Mouse (Mus musculus) liver, embryonic 13.5 days (tissue): Measurements from ENCODE around the gene Phykpl. TPM values are rescaled to one million over a fixed set of nuclear protein-coding genes. Genes with fewer than 3 reads are reported as not detected.
A peak's percentile ranks its signal among the peaks of the same experiment; 100 is the strongest.
"Not testable (repeated sequence)": the region's sequence is repeated elsewhere in the genome, so short reads cannot be mapped to it uniquely, and the experiment has no call there.

Experiments used
- ATAC-seq: fragments of 200-750 bp; cut with Nextera tagmentation; 2 replicates; pipeline ENCODE4 v1.8.0; 2017; ENCODE audit warnings: low read depth, mild to moderate bottlenecking, moderate number of reproducible peaks, moderate library complexity
- DNase-seq: peaks from one replicate; pipeline ENCODE4 v3.0.0; 2022
- H3K27ac ChIP-seq: fragments of 300-500 bp; sonication (generic); 2 replicates; pipeline ENCODE4 v1.5.1; 2015; ENCODE audit warnings: moderate library complexity, mild to moderate bottlenecking, inconsistent platforms
- H3K27me3 ChIP-seq: fragments of 300-500 bp; sonication (generic); 2 replicates; pipeline ENCODE4 v1.6.1; 2015; ENCODE audit warnings: mild to moderate bottlenecking, inconsistent platforms
- H3K36me3 ChIP-seq: fragments of 300-500 bp; sonication (generic); 2 replicates; pipeline ENCODE4 v1.6.1; 2015; ENCODE audit warnings: mild to moderate bottlenecking, inconsistent platforms
- H3K4me1 ChIP-seq: fragments of 300-500 bp; sonication (generic); replicated peaks from 2 replicates; pipeline ENCODE4 v1.6.1; 2015; ENCODE audit warnings: inconsistent platforms
- H3K4me2 ChIP-seq: fragments of 300-500 bp; sonication (generic); 2 replicates; pipeline ENCODE4 v1.6.1; 2015; ENCODE audit warnings: inconsistent platforms, mild to moderate bottlenecking, moderate library complexity
- H3K4me3 ChIP-seq: fragments of 300-500 bp; sonication (generic); replicated peaks from 2 replicates; pipeline ENCODE4 v1.5.1; 2015; ENCODE audit warnings: mild to moderate bottlenecking, inconsistent platforms
- H3K9ac ChIP-seq: fragments of 300-500 bp; sonication (generic); 2 replicates; pipeline ENCODE4 v1.6.1; 2015; ENCODE audit warnings: mild to moderate bottlenecking, inconsistent platforms
- H3K9me3 ChIP-seq: fragments of 300-500 bp; sonication (generic); replicated peaks from 2 replicates; pipeline ENCODE4 v1.6.1; 2016; ENCODE audit warnings: inconsistent platforms
- WGBS: fragments of 180-500 bp; shearing (Covaris S2); methylation state at CpG from one replicate; pipeline ENCODE4 v1.1.7; 2015; ENCODE audit not compliant: insufficient replicate concordance; 5-methylcytosine and 5-hydroxymethylcytosine counted together
- polyA plus RNA-seq: library from polyadenylated mRNA; unstranded; fragments of >200 nt; fragmentation: Nextera tagmentation; extraction: Ambion mirVana; gene quantifications from 2 replicates; pipeline ENCODE4 v1.2.1, GENCODE M21; 2015

The Phykpl gene
- polyA plus RNA-seq, 1 experiment from 2014 or later, result 15.0 TPM

DNA sequence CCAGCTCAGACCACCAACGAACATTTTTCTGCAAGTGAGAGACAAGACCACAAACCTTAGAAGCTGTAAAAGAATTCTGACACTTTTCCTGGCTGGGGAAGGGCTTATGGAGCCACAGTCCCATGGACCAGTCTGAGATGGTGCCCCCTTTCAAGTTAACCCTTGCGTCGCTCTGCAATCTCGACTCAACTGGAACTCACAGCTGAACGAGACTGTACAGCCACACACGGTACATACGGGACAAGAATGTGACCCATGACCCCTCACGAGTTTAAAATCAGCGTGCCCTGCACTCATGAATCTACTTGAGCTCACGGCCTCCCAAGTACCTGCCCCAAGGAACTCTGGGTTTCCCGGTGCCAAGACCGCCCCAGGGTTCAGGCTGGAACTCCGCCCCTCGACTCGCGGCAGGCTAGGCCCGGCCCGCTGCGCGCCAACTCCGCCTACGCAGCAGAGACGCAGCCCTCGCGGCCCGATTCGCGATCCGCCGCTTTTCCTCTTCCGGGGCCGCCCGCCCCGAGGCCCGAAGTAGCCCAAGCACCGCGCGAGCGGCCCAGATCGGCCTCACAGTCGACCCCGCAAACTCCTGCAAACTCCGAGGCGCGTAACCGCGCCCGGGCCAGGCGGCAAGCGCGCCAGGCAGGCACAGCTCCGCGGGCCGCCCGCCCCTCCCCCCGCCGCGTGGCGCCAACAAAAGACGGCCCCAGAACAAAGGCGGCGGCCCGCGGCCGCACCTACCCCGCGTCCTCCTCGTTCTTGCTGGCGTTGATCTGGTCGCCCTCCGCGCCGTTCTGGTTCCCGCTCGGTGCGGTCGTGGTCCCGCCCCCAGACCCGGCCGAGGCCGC, 21.3 kb downstream of the Phykpl start:
- Histone ChIP-seq H3K27me3 (no peaks in the 10 kb centered on the region), H3K27ac (peak overlapping the region; percentile 95), H3K9me3 (no peaks in the 10 kb centered on the region), H3K4me3 (peak overlapping the region; percentile 97), H3K4me2 (peak overlapping the region; percentile 95), H3K36me3 (peaks cover 49% of the 10 kb centered on the region), H3K4me1 (peaks cover 79% of the 10 kb centered on the region), H3K9ac (peak overlapping the region; percentile 97)
- peak; percentile 73 for ATAC-seq
- under 1% methylated on average over 80 of the region's 81 CpGs for WGBS
- peak; percentile 84 for DNase-seq

- peak within 1 kb of the TSS; percentile 97 for H3K9ac ChIP-seq
- peaks cover 41% of the 10 kb centered on the region for H3K36me3 ChIP-seq
Observed at GRCm38 (mm10) chr11:51606447-51607095, 22.0 kb downstream of the Phykpl start, which contains the start of gene Hnrnpab. Gene Hnrnpab (minus strand): TSS chr11:51606847.

DNA sequence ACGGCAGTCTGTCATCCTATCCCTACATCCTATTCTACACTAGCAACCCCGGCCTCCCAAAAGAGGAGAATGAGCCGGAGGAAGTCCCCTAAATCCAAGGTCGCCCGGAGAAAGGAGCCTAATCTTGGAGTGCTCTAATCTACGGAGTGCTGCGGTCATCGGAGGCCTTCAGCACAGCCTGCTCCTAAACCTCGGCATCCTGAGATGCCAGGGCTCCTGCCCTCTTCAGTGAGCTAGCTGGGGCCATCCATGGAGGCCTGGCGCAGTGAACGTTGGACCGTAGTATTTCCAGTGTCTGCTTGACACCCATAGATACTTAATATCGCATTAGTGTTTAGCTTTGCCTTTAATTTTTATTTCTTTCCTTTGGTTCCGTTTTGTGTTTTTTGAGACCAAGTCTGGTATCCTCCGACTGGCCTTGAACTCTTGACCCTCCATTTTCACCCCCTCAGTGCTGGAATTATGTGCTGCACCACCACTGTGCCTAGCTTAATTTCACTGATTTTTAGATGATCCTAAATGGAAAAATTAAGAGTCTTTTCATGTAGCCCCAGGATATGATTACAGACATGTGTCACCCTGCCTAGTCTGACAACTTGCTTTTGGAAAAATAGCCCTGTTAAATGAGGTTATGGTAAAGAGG, 22.7 kb downstream of the Phykpl start:
- peaks cover 80% of the 10 kb centered on the region for H3K4me1 ChIP-seq

More at GRCm38 (mm10) chr11:51606447-51607095, 22.0 kb downstream of the Phykpl start, which contains the start of gene Hnrnpab:
- peak within 1 kb of the TSS; percentile 97 for H3K4me3 ChIP-seq
- no peaks in the 10 kb centered on the region for H3K27me3 ChIP-seq
- H3K9me3 ChIP-seq, result no peaks in the 10 kb centered on the region
- peak; percentile 96 for DNase-seq
- WGBS, result under 1% methylated on average over 82 of the region's 91 CpGs
- peak within 1 kb of the TSS; percentile 95 for H3K4me2 ChIP-seq
- peak within 1 kb of the TSS; percentile 95 for H3K27ac ChIP-seq
- peak; percentile 82 for ATAC-seq
- H3K4me1 ChIP-seq, result peaks cover 83% of the 10 kb centered on the region

DNA sequence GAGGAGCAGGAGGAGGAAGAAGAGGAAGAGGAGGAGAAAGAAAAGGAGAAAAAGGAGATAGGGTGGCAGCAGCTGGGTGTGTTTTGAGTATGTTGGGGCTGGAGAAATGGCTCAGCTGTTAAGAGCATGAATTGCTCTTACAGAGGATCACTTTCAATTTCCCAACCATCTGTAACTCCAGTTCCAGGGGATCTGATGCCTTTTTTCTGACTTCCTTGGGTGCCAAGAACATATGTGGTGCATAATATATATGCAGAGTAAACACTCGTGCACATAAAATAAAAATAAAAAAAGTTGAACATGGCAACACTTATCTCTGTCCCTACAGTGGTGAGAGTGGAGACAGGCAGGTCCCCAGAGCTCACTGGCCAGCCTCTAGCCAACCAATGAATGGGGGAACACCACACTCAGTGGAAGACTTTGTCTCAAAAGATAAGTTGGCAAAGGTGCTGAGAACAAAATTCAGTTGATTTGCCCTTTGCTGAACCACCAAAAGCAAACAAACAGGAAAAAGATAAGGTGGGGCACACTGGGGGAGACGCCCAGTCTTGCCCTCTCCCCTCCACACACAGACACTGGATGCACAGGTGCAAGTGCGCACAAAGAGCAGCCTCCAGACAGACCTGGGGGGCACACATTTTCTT, 24.8 kb downstream of the Phykpl start:
- Histone ChIP-seq H3K4me2 (peak overlapping the region; percentile 46), H3K36me3 (peaks cover 13% of the 10 kb centered on the region), H3K27me3 (no peaks in the 10 kb centered on the region), H3K4me1 (peaks cover 59% of the 10 kb centered on the region), H3K9ac (peak overlapping the region; percentile 44), H3K4me3 (peak overlapping the region; percentile 4), H3K27ac (peak overlapping the region; percentile 90), H3K9me3 (no peaks in the 10 kb centered on the region)
- WGBS, result 16% methylated on average over 3 of the region's 3 CpGs
- peak; percentile 56 for DNase-seq
- peak; percentile 62 for ATAC-seq

More for the DNA sequence above, 22.7 kb downstream of the Phykpl start:
- Histone ChIP-seq H3K27me3 (no peaks in the 10 kb centered on the region), H3K27ac (peak overlapping the region; percentile 90), H3K9me3 (no peaks in the 10 kb centered on the region), H3K4me2 (peak overlapping the region; percentile 95), H3K4me3 (peak overlapping the region; percentile 97), H3K36me3 (peaks cover 35% of the 10 kb centered on the region), H3K9ac (peak overlapping the region; percentile 97)
- DNase-seq, result no peak
- WGBS, result 9% methylated on average over 15 of the region's 15 CpGs
- ATAC-seq, result peak; percentile 57

GRCm38 (mm10) chr11:51609940-51610339, 25.4 kb downstream of the Phykpl start:
- not testable (repeated sequence) for DNase-seq

DNA sequence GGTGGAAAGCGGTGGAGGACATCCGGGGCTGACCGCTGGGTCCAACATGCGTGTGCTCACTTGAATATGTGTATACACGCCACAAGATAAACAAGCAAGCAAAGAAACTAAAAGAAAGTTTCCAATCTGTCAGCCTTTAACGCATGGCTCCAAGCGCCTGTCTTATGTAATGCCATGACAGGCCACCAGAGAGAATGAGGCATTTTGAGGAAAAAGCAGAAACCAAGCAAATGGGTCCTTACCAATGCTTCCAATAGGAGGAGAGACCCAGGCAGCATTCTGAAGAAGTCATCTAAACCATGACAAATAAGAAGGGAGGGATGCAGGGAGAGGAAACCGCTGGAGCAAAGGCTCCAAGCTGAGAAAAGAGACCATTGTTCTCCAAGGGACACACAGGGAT, 29.7 kb downstream of the Phykpl start:
- Histone ChIP-seq H3K4me1 (peaks cover 58% of the 10 kb centered on the region), H3K4me2 (0 out of 2 replicates have a peak overlapping the region, but pooled peaks have one; percentile 77), H3K4me3 (no peak overlapping the region), H3K9me3 (no peaks in the 10 kb centered on the region), H3K27me3 (no peaks in the 10 kb centered on the region), H3K27ac (0 out of 2 replicates have a peak overlapping the region, but pooled peaks have one; percentile 85), H3K9ac (0 out of 2 replicates have a peak overlapping the region, but pooled peaks have one; percentile 79), H3K36me3 (no peaks in the 10 kb centered on the region)
- ATAC-seq (no peak), DNase-seq (no peak)
- 81% methylated on average over 8 of the region's 8 CpGs for WGBS

More at GRCm38 (mm10) chr11:51609940-51610339, 25.4 kb downstream of the Phykpl start:
- WGBS, result 47% methylated on average over 5 of the region's 5 CpGs
- H3K27ac ChIP-seq, result peak overlapping the region; percentile 90
- not testable (repeated sequence) for H3K4me3 ChIP-seq, H3K27me3 ChIP-seq, ATAC-seq, H3K9me3 ChIP-seq, H3K36me3 ChIP-seq
- H3K4me2 ChIP-seq, result peak overlapping the region; percentile 46
- peaks cover 59% of the 10 kb centered on the region for H3K4me1 ChIP-seq
- H3K9ac ChIP-seq, result peak overlapping the region; percentile 44

- Histone ChIP-seq H3K27ac (peak overlapping the region; percentile 85), H3K9me3 (no peaks in the 10 kb centered on the region), H3K9ac (peak overlapping the region; percentile 79), H3K36me3 (no peaks in the 10 kb centered on the region), H3K4me1 (peaks cover 53% of the 10 kb centered on the region), H3K4me3 (peak overlapping the region; percentile 57), H3K27me3 (no peaks in the 10 kb centered on the region), H3K4me2 (peak overlapping the region; percentile 77)
- 29% methylated on average over 7 of the region's 7 CpGs for WGBS
- DNase-seq (no peak), ATAC-seq (no peak)
Observed at GRCm38 (mm10) chr11:51615129-51615528, 30.6 kb downstream of the Phykpl start.

DNA sequence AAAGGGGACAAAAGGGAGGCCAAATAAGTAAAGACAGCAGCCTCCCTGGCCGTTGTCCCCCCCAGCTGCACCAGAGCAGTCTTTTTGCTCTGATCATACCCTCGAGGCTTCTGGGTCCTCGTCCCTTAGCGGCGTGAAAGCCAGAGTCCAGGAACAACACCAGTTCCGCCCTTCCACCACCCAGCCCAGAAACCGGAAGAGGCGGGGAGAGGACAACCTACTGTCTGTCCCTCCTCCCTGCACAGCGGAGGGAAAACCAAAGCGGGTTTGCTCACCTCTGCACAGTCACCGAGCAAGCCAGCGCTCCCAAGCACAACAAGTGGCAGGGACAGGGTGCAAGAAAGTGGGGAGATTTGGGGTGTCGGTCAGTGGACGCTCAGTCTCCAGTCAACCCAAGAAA, 31.0 kb downstream of the Phykpl start:
- H3K9ac ChIP-seq, result peak overlapping the region; percentile 79
- H3K4me3 ChIP-seq, result peak overlapping the region; percentile 57
- peaks cover 53% of the 10 kb centered on the region for H3K4me1 ChIP-seq
- no peaks in the 10 kb centered on the region for H3K27me3 ChIP-seq
- DNase-seq (peak; percentile 80), ATAC-seq (peak; percentile 87)
- H3K36me3 ChIP-seq, result no peaks in the 10 kb centered on the region
- under 1% methylated on average over 14 of the region's 14 CpGs for WGBS
- no peaks in the 10 kb centered on the region for H3K9me3 ChIP-seq
- peak overlapping the region; percentile 77 for H3K4me2 ChIP-seq
- H3K27ac ChIP-seq, result peak overlapping the region; percentile 85

DNA sequence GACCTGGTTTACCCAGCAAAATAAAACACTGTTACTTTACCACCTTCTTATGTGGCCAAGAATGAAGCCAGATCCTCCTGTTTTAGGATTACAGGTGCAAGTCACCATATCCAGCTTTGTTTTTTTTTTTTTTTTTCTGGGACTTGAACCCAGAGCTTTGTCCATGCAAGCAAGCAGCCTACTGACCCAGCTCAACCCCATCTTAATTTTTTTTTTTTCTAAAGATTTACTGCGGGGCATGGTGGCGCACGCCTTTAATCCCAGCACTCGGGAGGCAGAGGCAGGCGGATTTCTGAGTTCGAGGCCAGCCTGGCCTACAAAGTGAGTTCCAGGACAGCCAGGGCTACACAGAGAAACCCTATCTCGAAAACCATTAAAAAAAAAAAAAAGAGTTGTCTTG, 31.6 kb downstream of the Phykpl start:
- WGBS, result 81% methylated on average over 7 of the region's 7 CpGs
- H3K36me3 ChIP-seq, DNase-seq, H3K9me3 ChIP-seq, ATAC-seq, H3K27me3 ChIP-seq: not testable (repeated sequence)
- H3K27ac ChIP-seq, result peak overlapping the region; percentile 85
- H3K4me1 ChIP-seq, result peaks cover 56% of the 10 kb centered on the region
- peak overlapping the region; percentile 79 for H3K9ac ChIP-seq
- H3K4me3 ChIP-seq, result peak overlapping the region; percentile 57
- H3K4me2 ChIP-seq, result peak overlapping the region; percentile 77

DNA sequence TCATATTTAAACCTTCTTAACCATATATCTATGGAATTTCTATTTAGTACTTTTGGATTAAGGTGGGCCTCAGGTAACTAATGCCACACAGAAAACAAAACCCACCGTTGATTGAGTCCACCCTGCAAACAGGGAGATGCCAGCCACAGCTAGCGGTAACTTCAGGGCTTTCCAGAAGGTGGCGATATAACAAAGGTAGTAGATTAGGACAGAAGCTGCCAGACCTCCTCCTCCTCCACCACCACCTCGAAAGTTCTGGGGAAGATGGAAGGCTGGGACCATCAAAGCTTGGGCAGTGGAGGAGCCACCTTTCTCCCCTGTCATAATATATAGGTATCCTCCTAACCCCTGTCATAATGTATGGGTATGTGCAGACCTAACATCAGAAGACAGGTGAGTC, 33.1 kb downstream of the Phykpl start:
- Histone ChIP-seq H3K4me2 (no peak overlapping the region), H3K27ac (no peak overlapping the region), H3K4me3 (no peak overlapping the region), H3K27me3 (no peaks in the 10 kb centered on the region), H3K36me3 (peaks cover 13% of the 10 kb centered on the region), H3K9me3 (no peaks in the 10 kb centered on the region), H3K4me1 (peaks cover 62% of the 10 kb centered on the region), H3K9ac (no peak overlapping the region)
- WGBS, result 5% methylated on average over 4 of the region's 4 CpGs
- DNase-seq (peak; percentile 65), ATAC-seq (no peak)
